Mouse (Mus musculus): ENCODE measurements around the gene Mmd. TPM values are rescaled to one million over a fixed set of nuclear protein-coding genes. Genes with fewer than 3 reads are reported as not detected.
A peak's percentile ranks its signal among the peaks of the same experiment; 100 is the strongest.

Gene Mmd
- total and polyA plus RNA-seq, 2 experiments from 2014 or later = 58.7 to 62.6 TPM

GRCm38 (mm10) chr11:90265581-90265980 is 16.3 kb downstream of the Mmd start:
- Histone ChIP-seq H3K27me3 (ENCODE audit: control insufficient read depth, insufficient read depth, low read length) (no peaks in the 10 kb centered on the region), H3K4me3 (ENCODE audit: low read depth, low read length) (no peak overlapping the region), H3K27ac (ENCODE audit: low read depth) (peak overlapping the region; percentile 28; the same call in 1 of the 2 replicates), H3K36me3 (replicated peaks; ENCODE audit: control insufficient read depth, insufficient read depth, low read length) (peaks cover 88% of the 10 kb centered on the region), H3K4me1 (ENCODE audit: control insufficient read depth, insufficient read depth) (0 out of 2 replicates have a peak, but pooled peaks cover 8% of the 10 kb centered on the region), H3K4me2 (ENCODE audit: low read depth, low read length) (no peak overlapping the region), H3K9ac (replicated peaks; ENCODE audit: low read depth, low read length) (no peak overlapping the region), H3K9me3 (replicated peaks; ENCODE audit: control insufficient read depth, low read length) (no peaks in the 10 kb centered on the region)
- ATAC-seq (ENCODE audit: insufficient read depth, low read depth) (peak; percentile 66; the same call in 1 of the 2 replicates), DNase-seq (ENCODE audit: low spot score) (peak; percentile 68)
- TF ChIP-seq EP300 (IDR thresholded peaks at IDR 0.05; ENCODE audit: low read depth) = no peak
- TF ChIP-seq CTCF (IDR thresholded peaks at IDR 0.05; ENCODE audit: low read depth) = no peak
- WGBS = 42% methylated on average over 7 of the region's 7 CpGs

GRCm38 (mm10) chr11:90268934-90269333 is 19.7 kb downstream of the Mmd start:
- 86% methylated on average over 5 of the region's 5 CpGs for WGBS
- Histone ChIP-seq H3K9ac (replicated peaks; ENCODE audit: low read depth, low read length) (no peak overlapping the region), H3K4me2 (ENCODE audit: low read depth, low read length) (no peak overlapping the region), H3K4me3 (ENCODE audit: low read depth, low read length) (no peak overlapping the region), H3K27me3 (ENCODE audit: control insufficient read depth, insufficient read depth, low read length) (no peaks in the 10 kb centered on the region), H3K9me3 (replicated peaks; ENCODE audit: control insufficient read depth, low read length) (no peaks in the 10 kb centered on the region), H3K4me1 (ENCODE audit: control insufficient read depth, insufficient read depth) (0 out of 2 replicates have a peak, but pooled peaks cover 8% of the 10 kb centered on the region), H3K36me3 (replicated peaks; ENCODE audit: control insufficient read depth, insufficient read depth, low read length) (peaks cover 85% of the 10 kb centered on the region), H3K27ac (ENCODE audit: low read depth) (no peak overlapping the region)
- TF ChIP-seq EP300 (IDR thresholded peaks at IDR 0.05; ENCODE audit: low read depth) = no peak
- DNase-seq (ENCODE audit: low spot score) (no peak), ATAC-seq (ENCODE audit: insufficient read depth, low read depth) (no peak)

GRCm38 (mm10) chr11:90269398-90270123 is 20.3 kb downstream of the Mmd start:
- DNase-seq (ENCODE audit: low spot score) = no peak
- no peak overlapping the region for H3K4me3 ChIP-seq (ENCODE audit: low read depth, low read length)
- TF ChIP-seq EP300 (IDR thresholded peaks at IDR 0.05; ENCODE audit: low read depth) (no peak), CTCF (IDR thresholded peaks at IDR 0.05; ENCODE audit: low read depth) (no peak)
- H3K27me3 ChIP-seq (ENCODE audit: control insufficient read depth, insufficient read depth, low read length) = no peaks in the 10 kb centered on the region
- no peak for ATAC-seq (ENCODE audit: insufficient read depth, low read depth)
- H3K27ac ChIP-seq (ENCODE audit: low read depth) = no peak overlapping the region
- H3K9ac ChIP-seq (replicated peaks; ENCODE audit: low read depth, low read length) = no peak overlapping the region
- H3K36me3 ChIP-seq (replicated peaks; ENCODE audit: control insufficient read depth, insufficient read depth, low read length) = peaks cover 84% of the 10 kb centered on the region
- WGBS = 77% methylated on average over 18 of the region's 18 CpGs
- H3K9me3 ChIP-seq (replicated peaks; ENCODE audit: control insufficient read depth, low read length) = no peaks in the 10 kb centered on the region
- no peak overlapping the region for H3K4me2 ChIP-seq (ENCODE audit: low read depth, low read length)
- 0 out of 2 replicates have a peak, but pooled peaks cover 6% of the 10 kb centered on the region for H3K4me1 ChIP-seq (ENCODE audit: control insufficient read depth, insufficient read depth)

GRCm38 (mm10) chr11:90270132-90270877 is 21.0 kb downstream of the Mmd start:
- Histone ChIP-seq H3K9ac (replicated peaks; ENCODE audit: low read depth, low read length) (no peak overlapping the region), H3K27me3 (ENCODE audit: control insufficient read depth, insufficient read depth, low read length) (no peaks in the 10 kb centered on the region), H3K9me3 (replicated peaks; ENCODE audit: control insufficient read depth, low read length) (no peaks in the 10 kb centered on the region), H3K4me3 (ENCODE audit: low read depth, low read length) (no peak overlapping the region), H3K4me1 (ENCODE audit: control insufficient read depth, insufficient read depth) (no peaks in the 10 kb centered on the region), H3K4me2 (ENCODE audit: low read depth, low read length) (no peak overlapping the region), H3K27ac (ENCODE audit: low read depth) (no peak overlapping the region), H3K36me3 (replicated peaks; ENCODE audit: control insufficient read depth, insufficient read depth, low read length) (peaks cover 84% of the 10 kb centered on the region)
- no peak for DNase-seq (ENCODE audit: low spot score)
- no peak for ATAC-seq (ENCODE audit: insufficient read depth, low read depth)
- no peak for TF ChIP-seq CTCF (IDR thresholded peaks at IDR 0.05; ENCODE audit: low read depth)
- TF ChIP-seq EP300 (IDR thresholded peaks at IDR 0.05; ENCODE audit: low read depth) = no peak
- 83% methylated on average over 11 of the region's 11 CpGs for WGBS

- ATAC-seq (ENCODE audit: insufficient read depth, low read depth) (no peak), DNase-seq (ENCODE audit: low spot score) (no peak)
- Histone ChIP-seq H3K9ac (replicated peaks; ENCODE audit: low read depth, low read length) (no peak overlapping the region), H3K36me3 (replicated peaks; ENCODE audit: control insufficient read depth, insufficient read depth, low read length) (peaks cover 75% of the 10 kb centered on the region), H3K4me2 (ENCODE audit: low read depth, low read length) (no peak overlapping the region), H3K4me3 (ENCODE audit: low read depth, low read length) (no peak overlapping the region), H3K9me3 (replicated peaks; ENCODE audit: control insufficient read depth, low read length) (no peaks in the 10 kb centered on the region), H3K27me3 (ENCODE audit: control insufficient read depth, insufficient read depth, low read length) (no peaks in the 10 kb centered on the region), H3K27ac (ENCODE audit: low read depth) (no peak overlapping the region), H3K4me1 (ENCODE audit: control insufficient read depth, insufficient read depth) (no peaks in the 10 kb centered on the region; the same call in 1 of the 2 replicates)
- TF ChIP-seq CTCF (IDR thresholded peaks at IDR 0.05; ENCODE audit: low read depth) (no peak), EP300 (IDR thresholded peaks at IDR 0.05; ENCODE audit: low read depth) (no peak)
- 42% methylated on average over 1 of the region's 1 CpGs for WGBS
Observed at GRCm38 (mm10) chr11:90274187-90274586, 24.9 kb downstream of the Mmd start.
